Mouse (Mus musculus) myocyte (in vitro differentiated cells): ENCODE results near the gene Cebpg. TPM values are rescaled to one million over a fixed set of nuclear protein-coding genes. Genes with fewer than 3 reads are reported as not detected.
A peak's percentile ranks its signal among the peaks of the same experiment; 100 is the strongest.

Source experiments
- H3K27me3 ChIP-seq: one replicate; pipeline ENCODE4 v1.6.1; 2011; ENCODE audit not compliant: control insufficient read depth, insufficient read depth, insufficient read length
- H3K36me3 ChIP-seq: one replicate; pipeline ENCODE4 v1.6.1; 2011; ENCODE audit not compliant: control insufficient read depth, insufficient read depth
- H3K4me2 ChIP-seq: one replicate; pipeline ENCODE4 v1.6.1; 2011; ENCODE audit warnings: low read depth, control low read depth
- H3K4me3 ChIP-seq: one replicate; pipeline ENCODE4 v1.5.1; 2011; ENCODE audit warnings: mild to moderate bottlenecking, control low read depth, moderate library complexity
- H3K79me2 ChIP-seq: one replicate; pipeline ENCODE4 v1.6.1; 2011; ENCODE audit not compliant: control insufficient read depth, insufficient read depth
- H3ac ChIP-seq: one replicate; pipeline ENCODE4 v1.6.1; 2011; ENCODE audit not compliant: control insufficient read depth, insufficient read length
- CEBPB ChIP-seq: IDR thresholded peaks from 2 replicates; pipeline ENCODE4 v1.6.1; 2011; ENCODE audit warnings: mild to moderate bottlenecking, moderate library complexity; ENCODE audit not compliant: poor library complexity, insufficient read depth, severe bottlenecking
- E2F4 ChIP-seq: IDR thresholded peaks from one replicate; pipeline ENCODE4 v1.6.1; 2011; ENCODE audit warnings: mild to moderate bottlenecking, control low read depth, moderate library complexity; ENCODE audit not compliant: insufficient read depth
- MAX ChIP-seq: IDR thresholded peaks from one replicate; pipeline ENCODE4 v1.6.1; 2011; ENCODE audit warnings: low read depth, mild to moderate bottlenecking, control low read depth
- MYOD1 ChIP-seq, 3 experiments: IDR thresholded peaks; one replicate each; pipeline ENCODE4 v1.6.1; 2011; ENCODE audit warnings: control low read depth in 2 of 3, low read depth in 2 of 3, mild to moderate bottlenecking in 2 of 3, moderate library complexity in 1 of 3; ENCODE audit not compliant: insufficient read length in 2 of 3, control insufficient read depth in 1 of 3
- MYOG ChIP-seq, 3 experiments: IDR thresholded peaks; one replicate each; pipeline ENCODE4 v1.6.1; 2011; ENCODE audit warnings: control low read depth in 2 of 3, low read depth in 2 of 3, mild to moderate bottlenecking in 2 of 3; ENCODE audit not compliant: insufficient read length in 2 of 3, control insufficient read depth in 1 of 3, insufficient read depth in 1 of 3
- POLR2A ChIP-seq: IDR thresholded peaks from one replicate; pipeline ENCODE4 v1.6.1; 2011; ENCODE audit warnings: low read depth, mild to moderate bottlenecking, control low read depth, moderate library complexity; ENCODE audit not compliant: insufficient read length
- POLR2AphosphoS2 ChIP-seq: IDR thresholded peaks from one replicate; pipeline ENCODE4 v1.6.1; 2011; ENCODE audit warnings: low read depth, control low read depth; ENCODE audit not compliant: insufficient read length
- REST ChIP-seq: IDR thresholded peaks from one replicate; pipeline ENCODE4 v1.6.1; 2011; ENCODE audit warnings: mild to moderate bottlenecking, control low read depth, moderate library complexity; ENCODE audit not compliant: insufficient read depth, insufficient read length
- SRF ChIP-seq: IDR thresholded peaks from one replicate; pipeline ENCODE4 v1.6.1; 2011; ENCODE audit warnings: low read depth; ENCODE audit not compliant: control insufficient read depth, insufficient read length
- TCF12 ChIP-seq: IDR thresholded peaks from one replicate; pipeline ENCODE4 v1.6.1; 2011; ENCODE audit warnings: mild to moderate bottlenecking, control low read depth; ENCODE audit not compliant: poor library complexity, insufficient read depth, severe bottlenecking
- TCF3 ChIP-seq: IDR thresholded peaks from one replicate; pipeline ENCODE4 v1.6.1; 2011; ENCODE audit warnings: low read depth, control low read depth; ENCODE audit not compliant: insufficient read length
- USF1 ChIP-seq: IDR thresholded peaks from one replicate; pipeline ENCODE4 v1.6.1; 2011; ENCODE audit warnings: low read depth, mild to moderate bottlenecking, control low read depth, moderate library complexity
- polyA plus RNA-seq: library from polyadenylated mRNA; unstranded; fragments of >200 nt; fragmentation: generic; extraction: Trizol; gene quantifications from one replicate; pipeline ENCODE4 v1.2.1, GENCODE M21; 2012; ENCODE audit warnings: missing spikeins

Cebpg gene
- polyA plus RNA-seq, 1 experiment, result 25.0 TPM

DNA sequence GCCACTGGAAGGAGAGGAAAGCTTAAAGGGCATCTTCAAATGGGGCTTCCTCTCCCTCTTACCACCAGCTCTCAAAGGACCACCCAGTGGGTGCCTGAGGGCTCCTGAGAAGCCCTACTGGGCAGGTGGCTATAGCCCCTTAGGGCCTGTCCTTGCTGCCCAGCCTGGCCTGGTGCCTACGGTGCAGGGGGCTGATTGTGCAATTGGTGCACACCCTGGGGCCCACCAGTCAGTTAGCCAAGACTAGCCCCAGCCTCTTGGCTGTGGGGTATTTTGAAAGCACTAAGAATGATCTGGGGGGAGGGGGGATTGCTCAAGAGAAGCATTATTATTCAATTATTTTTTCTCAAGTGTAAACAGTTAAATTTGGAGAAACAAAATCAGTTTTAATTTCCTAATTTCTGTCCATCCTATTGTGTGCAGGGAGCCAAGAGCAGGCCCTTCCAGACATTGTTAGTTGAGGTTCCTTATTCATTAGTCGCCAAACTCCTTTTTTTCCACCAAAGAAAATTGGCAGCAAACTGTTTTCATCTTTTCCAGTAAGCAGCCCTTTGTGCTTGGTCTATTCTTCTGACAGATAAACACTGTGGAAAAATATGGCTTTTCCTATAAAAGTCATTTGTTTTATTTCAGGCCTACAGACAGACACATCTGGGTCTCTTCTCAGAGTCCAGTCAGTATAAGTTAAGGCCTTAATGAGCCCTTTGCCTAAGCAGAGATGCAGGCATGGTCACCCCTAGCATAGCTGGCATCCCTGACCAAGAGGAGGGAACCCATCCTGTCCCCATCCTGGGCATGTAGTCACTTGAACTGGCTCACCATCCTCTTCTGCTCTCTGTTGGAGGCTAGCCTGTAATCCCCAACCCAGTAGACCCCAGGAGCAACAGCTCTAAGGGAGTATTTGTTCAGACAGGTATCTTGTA is 14.8 kb downstream of the Cebpg start:
- Histone ChIP-seq H3K4me2 (no peak overlapping the region), H3K27me3 (no peaks in the 10 kb centered on the region), H3K36me3 (peaks cover 20% of the 10 kb centered on the region), H3ac (no peak overlapping the region), H3K79me2 (peaks cover 10% of the 10 kb centered on the region), H3K4me3 (no peak overlapping the region)
- TF ChIP-seq POLR2AphosphoS2 (peak; percentile 56), REST (no peak), POLR2A (peak; percentile 8), SRF (no peak), CEBPB (no peak), E2F4 (no peak), USF1 (no peak), MYOG (IDR thresholded peaks at IDR 0.05; ENCODE audit: control insufficient read depth in 1 of 3, insufficient read depth in 1 of 3, insufficient read length in 2 of 3, low read depth in 2 of 3) (no peak), TCF12 (no peak), MAX (no peak)

GRCm38 (mm10) chr7:35040176-35040972 is 16.0 kb downstream of the Cebpg start:
- peak; percentile 42 for TF ChIP-seq POLR2A
- no peak for TF ChIP-seq MYOD1 (IDR thresholded peaks at IDR 0.05; ENCODE audit: control insufficient read depth in 1 of 3, insufficient read length in 2 of 3, low read depth in 2 of 3)
- TF ChIP-seq E2F4, result no peak
- TF ChIP-seq POLR2AphosphoS2, result peak; percentile 61
- TF ChIP-seq MAX, result no peak
- no peak for TF ChIP-seq TCF3
- no peak for TF ChIP-seq REST
- TF ChIP-seq USF1, result no peak
- no peak for TF ChIP-seq MYOG (IDR thresholded peaks at IDR 0.05; ENCODE audit: control insufficient read depth in 1 of 3, insufficient read depth in 1 of 3, insufficient read length in 2 of 3, low read depth in 2 of 3)
- TF ChIP-seq SRF, result no peak
- no peak for TF ChIP-seq CEBPB
- TF ChIP-seq TCF12, result no peak
- H3K4me3 ChIP-seq, result no peak overlapping the region
- H3K4me2 ChIP-seq, result no peak overlapping the region
- peaks cover 9% of the 10 kb centered on the region for H3K36me3 ChIP-seq
- no peak overlapping the region for H3ac ChIP-seq
- no peaks in the 10 kb centered on the region for H3K27me3 ChIP-seq
- H3K79me2 ChIP-seq, result peaks cover 5% of the 10 kb centered on the region

- H3K4me2 ChIP-seq, result no peak overlapping the region
- no peak overlapping the region for H3K4me3 ChIP-seq
- no peak for TF ChIP-seq USF1
- TF ChIP-seq TCF3, result no peak
- peak; percentile 10 for TF ChIP-seq POLR2AphosphoS2
- TF ChIP-seq TCF12, result no peak
- no peak for TF ChIP-seq MAX
- no peak for TF ChIP-seq POLR2A
- no peak overlapping the region for H3ac ChIP-seq
- no peaks in the 10 kb centered on the region for H3K27me3 ChIP-seq
- peaks cover 6% of the 10 kb centered on the region for H3K36me3 ChIP-seq
- no peaks in the 10 kb centered on the region for H3K79me2 ChIP-seq
These were observed 19.0 kb downstream of the Cebpg start for GRCm38 (mm10) chr7:35037408-35037807.

DNA sequence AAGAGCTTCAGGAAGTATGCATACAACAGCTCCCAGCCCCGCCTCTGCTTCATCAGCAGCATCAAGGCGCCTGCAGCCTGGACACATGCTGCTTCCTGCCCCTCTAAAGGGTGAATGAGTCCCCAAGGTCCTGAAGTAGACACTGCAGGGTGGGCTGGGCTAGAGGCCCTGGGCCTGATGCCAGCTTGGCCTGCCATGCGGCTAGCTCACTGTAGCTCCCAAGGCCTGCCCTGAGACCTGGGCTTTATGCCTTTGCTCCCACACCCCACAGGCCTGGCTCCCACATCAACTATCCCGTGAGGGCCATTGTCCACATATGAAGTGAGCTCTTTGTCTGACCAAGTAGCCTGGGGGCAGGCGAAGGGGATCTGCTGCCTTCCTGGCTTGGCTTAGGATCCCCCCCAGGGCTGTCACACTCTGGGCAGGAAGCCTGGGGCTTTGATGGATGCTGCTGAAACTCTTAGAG is 20.1 kb downstream of the Cebpg start:
- TF ChIP-seq POLR2A, result peak; percentile 20
- peak; percentile 81 for TF ChIP-seq POLR2AphosphoS2
- no peak for TF ChIP-seq USF1
- TF ChIP-seq E2F4, result no peak
- no peak for TF ChIP-seq REST
- no peak for TF ChIP-seq MYOD1 (IDR thresholded peaks at IDR 0.05; ENCODE audit: control insufficient read depth in 1 of 3, insufficient read length in 2 of 3, low read depth in 2 of 3)
- no peak for TF ChIP-seq CEBPB
- TF ChIP-seq TCF12, result no peak
- no peak for TF ChIP-seq MYOG (IDR thresholded peaks at IDR 0.05; ENCODE audit: control insufficient read depth in 1 of 3, insufficient read depth in 1 of 3, insufficient read length in 2 of 3, low read depth in 2 of 3)
- no peak for TF ChIP-seq MAX
- H3K36me3 ChIP-seq, result peaks cover 6% of the 10 kb centered on the region
- no peaks in the 10 kb centered on the region for H3K27me3 ChIP-seq
- no peak overlapping the region for H3K4me2 ChIP-seq
- H3K79me2 ChIP-seq, result no peaks in the 10 kb centered on the region
- no peak overlapping the region for H3ac ChIP-seq
- no peak overlapping the region for H3K4me3 ChIP-seq
